Mouse (Mus musculus): ENCODE measurements at regions not wholly inside any gene's neighbourhood (a gene's known extent, or its start where the extent isn't known, plus 50 kb on each side); places are given as distances from the start of the nearest gene placed in this dataset.

DNA sequence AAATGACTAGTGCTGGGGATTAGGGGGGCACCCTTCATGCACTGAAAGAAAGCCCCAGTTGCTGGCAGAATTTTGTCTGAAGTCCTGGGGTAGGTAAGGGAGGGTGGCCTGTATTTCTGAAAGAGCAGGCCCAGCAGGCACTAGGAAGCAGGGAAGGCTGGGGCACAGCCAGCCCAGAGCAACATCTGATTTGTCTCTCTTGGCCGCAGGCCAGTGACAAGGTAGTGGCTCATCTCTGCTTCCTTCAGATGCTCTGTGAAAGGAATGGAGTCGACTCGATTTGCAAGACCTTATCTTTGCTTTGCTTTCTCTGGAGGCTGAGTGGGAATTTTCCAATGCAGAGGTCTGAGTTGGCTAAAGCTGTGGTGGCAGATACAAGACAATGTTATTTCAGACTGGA is 390.9 kb downstream of the Vps13c start:
- TF ChIP-seq EP300 (IDR thresholded peaks at IDR 0.05; ENCODE audit: insufficient read depth, low read depth, low read length) (no peak), CTCF (IDR thresholded peaks at IDR 0.05) (no peak)
